23 mouse cellular contexts compared by ENCODE assay signal in the genomic region with DNA sequence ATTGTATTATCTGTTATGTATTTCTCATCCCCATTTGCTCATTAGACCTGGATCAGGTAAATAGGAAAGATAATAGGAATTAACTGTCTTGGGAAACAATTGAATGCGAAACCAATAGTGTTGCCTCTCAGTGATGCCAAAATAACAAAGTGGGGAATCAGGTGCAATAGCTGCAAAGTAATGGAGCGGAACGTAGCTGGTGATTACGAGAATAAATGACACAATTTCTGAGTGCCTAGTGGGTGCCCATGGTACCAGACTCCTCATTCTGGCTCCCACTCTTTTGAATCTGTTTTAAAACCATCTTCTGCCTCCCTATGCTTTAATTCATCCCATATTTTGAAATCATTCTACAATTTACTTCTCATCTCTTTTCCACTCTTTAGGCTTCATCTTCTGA.
DNase-seq lines count a peak whose midpoint lies in the region; ATAC-seq and TF ChIP-seq lines count a peak whose summit lies in the region.
"Had no signal": no experiment of that assay in that cellular context is flagged by ENCODE, and none has a peak within 500 bp of the region (broad histone marks: within the 10 kb centered on the region; RNA-seq: fewer than 3 reads in every experiment).

No protein-coding gene starts in this region.

- ATAC-seq in neural tube, embryonic 13.5 days (ENCODE audit: low read depth): peak; percentile 81
- ATAC-seq in hindbrain, embryonic 14.5 days (ENCODE audit: low FRiP score): no peak
- ATAC-seq: activated CD4-positive, CD25-positive, alpha-beta regulatory T cell, adult 4 months; CD4-positive, CD25-positive, alpha-beta regulatory T cell, adult 4 months; intestine, embryonic 15.5 days had no signal

- H3K4me2 ChIP-seq in neural tube, embryonic 13.5 days: no peak overlapping the region
- H3K4me2 ChIP-seq in hindbrain, embryonic 14.5 days (replicated peaks): no peak overlapping the region
- H3K4me2 ChIP-seq: embryonic facial prominence, embryonic 12.5 days; embryonic facial prominence, embryonic 15.5 days; forebrain, embryonic 12.5 days; forebrain, embryonic 15.5 days; heart, embryonic 12.5 days; heart, embryonic 15.5 days; intestine, embryonic 15.5 days had no signal

- 45% methylated on average over 4 of the region's 4 CpGs for WGBS in neural tube, embryonic 13.5 days
- 57% methylated on average over 4 of the region's 4 CpGs for WGBS in hindbrain, embryonic 14.5 days
- WGBS in forebrain, embryonic 10.5 days: 88% methylated on average over 4 of the region's 4 CpGs

- TF ChIP-seq CTCF in layer of hippocampus, adult 2 months (conservative IDR thresholded peaks at IDR 0.05): no peak

- H3K4me1 ChIP-seq in neural tube, embryonic 13.5 days (replicated peaks): peaks cover 17% of the 10 kb centered on the region
- peaks cover 20% of the 10 kb centered on the region for H3K4me1 ChIP-seq in hindbrain, embryonic 14.5 days (replicated peaks; ENCODE audit: control insufficient read depth, insufficient read depth, low read length)
- peaks cover 6% of the 10 kb centered on the region; the same call in 1 of the 2 replicates for H3K4me1 ChIP-seq in forebrain, embryonic 10.5 days
- H3K4me1 ChIP-seq: embryonic facial prominence, embryonic 12.5 days; embryonic facial prominence, embryonic 15.5 days; heart, embryonic 12.5 days; heart, embryonic 15.5 days; intestine, embryonic 15.5 days had no signal

- H3K4me3 ChIP-seq in layer of hippocampus, adult 2 months: no peak overlapping the region; the same call in 1 of the 2 replicates
- H3K4me3 ChIP-seq in neural tube, embryonic 13.5 days: no peak overlapping the region
- no peak overlapping the region for H3K4me3 ChIP-seq in hindbrain, embryonic 14.5 days (replicated peaks; ENCODE audit: low read length)
- H3K4me3 ChIP-seq in forebrain, embryonic 10.5 days: no peak overlapping the region
- H3K4me3 ChIP-seq: embryonic facial prominence, embryonic 12.5 days; embryonic facial prominence, embryonic 15.5 days; forebrain, embryonic 12.5 days; forebrain, embryonic 15.5 days; heart, embryonic 12.5 days; heart, embryonic 15.5 days; intestine, embryonic 15.5 days had no signal

- DNase-seq in layer of hippocampus, adult 2 months (ENCODE audit: low spot score in 2 of 2): no peak
- DNase-seq in layer of hippocampus, postnatal 25 days (ENCODE audit: extremely low spot score in 1 of 2, low spot score in 1 of 2): no peak
- no peak for DNase-seq in neural tube, embryonic 10.5 days (ENCODE audit: extremely low spot score, low spot score)
- DNase-seq in hindbrain, embryonic 14.5 days (ENCODE audit: low spot score): no peak
- DNase-seq in forebrain, embryonic 10.5 days (ENCODE audit: extremely low spot score, low spot score): no peak
- no peak for DNase-seq in heart, postnatal 10 days
- DNase-seq: adrenal gland, adult 8-10 months; adrenal gland, postnatal 25 days; gastrocnemius, postnatal 25 days; heart, adult 18-20 months; heart, postnatal 14 days; heart, postnatal 4 days; kidney, adult 11 months had no signal

- peak overlapping the region; percentile 49; the same call in 1 of the 2 replicates for H3K27ac ChIP-seq in layer of hippocampus, adult 2 months
- peak overlapping the region; percentile 49; the same call in 1 of the 2 replicates for H3K27ac ChIP-seq in neural tube, embryonic 13.5 days (replicated peaks)
- H3K27ac ChIP-seq in hindbrain, embryonic 14.5 days: peak overlapping the region; percentile 52
- H3K27ac ChIP-seq in forebrain, embryonic 10.5 days: no peak overlapping the region
- H3K27ac ChIP-seq: embryonic facial prominence, embryonic 12.5 days; embryonic facial prominence, embryonic 15.5 days; forebrain, embryonic 12.5 days; forebrain, embryonic 15.5 days; heart, embryonic 15.5 days; intestine, embryonic 15.5 days had no signal

- no peaks in the 10 kb centered on the region for H3K36me3 ChIP-seq in neural tube, embryonic 13.5 days
- H3K36me3 ChIP-seq in hindbrain, embryonic 14.5 days (replicated peaks; ENCODE audit: control insufficient read depth, insufficient read depth): no peaks in the 10 kb centered on the region
- no peaks in the 10 kb centered on the region for H3K36me3 ChIP-seq in forebrain, embryonic 10.5 days (replicated peaks)
- H3K36me3 ChIP-seq: embryonic facial prominence, embryonic 12.5 days; embryonic facial prominence, embryonic 15.5 days; forebrain, embryonic 12.5 days; forebrain, embryonic 15.5 days; heart, embryonic 12.5 days; heart, embryonic 15.5 days; intestine, embryonic 15.5 days had no signal

- no peaks in the 10 kb centered on the region for H3K27me3 ChIP-seq in neural tube, embryonic 13.5 days
- H3K27me3 ChIP-seq in hindbrain, embryonic 14.5 days (ENCODE audit: control insufficient read depth, insufficient read depth, low read length): no peaks in the 10 kb centered on the region
- H3K27me3 ChIP-seq in forebrain, embryonic 10.5 days (ENCODE audit: poor library complexity, severe bottlenecking): no peaks in the 10 kb centered on the region
- H3K27me3 ChIP-seq: embryonic facial prominence, embryonic 12.5 days; embryonic facial prominence, embryonic 15.5 days; forebrain, embryonic 12.5 days; forebrain, embryonic 15.5 days; heart, embryonic 12.5 days; heart, embryonic 15.5 days; intestine, embryonic 15.5 days had no signal

- no peak overlapping the region for H3K9ac ChIP-seq in neural tube, embryonic 13.5 days
- no peak overlapping the region for H3K9ac ChIP-seq in hindbrain, embryonic 14.5 days
- H3K9ac ChIP-seq: embryonic facial prominence, embryonic 12.5 days; embryonic facial prominence, embryonic 15.5 days; forebrain, embryonic 12.5 days; forebrain, embryonic 15.5 days; heart, embryonic 12.5 days; heart, embryonic 15.5 days; intestine, embryonic 15.5 days had no signal

- intact Hi-C loops in heart, postnatal 10 days (cut with DNase I): no loop called here

- no peaks in the 10 kb centered on the region for H3K9me3 ChIP-seq in neural tube, embryonic 13.5 days
- H3K9me3 ChIP-seq in hindbrain, embryonic 14.5 days (ENCODE audit: control insufficient read depth, low read length): no peaks in the 10 kb centered on the region
- H3K9me3 ChIP-seq in forebrain, embryonic 10.5 days: no peaks in the 10 kb centered on the region
- H3K9me3 ChIP-seq: embryonic facial prominence, embryonic 12.5 days; embryonic facial prominence, embryonic 15.5 days; forebrain, embryonic 12.5 days; forebrain, embryonic 15.5 days; heart, embryonic 12.5 days; heart, embryonic 15.5 days; intestine, embryonic 15.5 days had no signal
